Mouse (Mus musculus) right cerebral cortex, postnatal 10 days (tissue): Measurements from ENCODE around the gene Kcna10.

Experiments
- DNase-seq, 2 experiments: peaks; one replicate each; pipeline ENCODE4 v3.0.0; 2021; ENCODE audit warnings: low spot score in 2 of 2

Kcna10 gene

GRCm38 (mm10) chr3:107182756-107183155 is at the start of gene Kcna10:
Gene Kcna10 (plus strand): TSS chr3:107183056.
- no peak for DNase-seq

GRCm38 (mm10) chr3:107134457-107134856 is 48.4 kb upstream of the Kcna10 start:
- DNase-seq = no peak

- DNase-seq = no peak
Observed at GRCm38 (mm10) chr3:107147126-107147525, 35.7 kb upstream of the Kcna10 start.

GRCm38 (mm10) chr3:107149006-107149405 is 33.9 kb upstream of the Kcna10 start:
- no peak for DNase-seq

GRCm38 (mm10) chr3:107150469-107150868 is 32.4 kb upstream of the Kcna10 start:
- peak; percentile 48 to 60 for DNase-seq

- DNase-seq = peak; percentile 65
Observed at GRCm38 (mm10) chr3:107150872-107151540, 31.9 kb upstream of the Kcna10 start.

- DNase-seq = no peak
Observed at GRCm38 (mm10) chr3:107153772-107154655, 28.8 kb upstream of the Kcna10 start.

GRCm38 (mm10) chr3:107158856-107159255 is 24.0 kb upstream of the Kcna10 start:
- no peak for DNase-seq

- DNase-seq = peak; percentile 39 to 48
Observed at GRCm38 (mm10) chr3:107159418-107159817, 23.4 kb upstream of the Kcna10 start.

GRCm38 (mm10) chr3:107159859-107160324 is 23.0 kb upstream of the Kcna10 start:
- DNase-seq = peak; percentile 60 to 64

GRCm38 (mm10) chr3:107162741-107163140 is 20.1 kb upstream of the Kcna10 start:
- no peak for DNase-seq

GRCm38 (mm10) chr3:107169552-107169951 is 13.3 kb upstream of the Kcna10 start:
- peak in 1 of 2 experiments; percentile 62 for DNase-seq

- no peak for DNase-seq
Observed at GRCm38 (mm10) chr3:107171964-107172363, 10.9 kb upstream of the Kcna10 start.

GRCm38 (mm10) chr3:107172556-107172955 is 10.3 kb upstream of the Kcna10 start:
- DNase-seq = no peak

GRCm38 (mm10) chr3:107175486-107175885 is 7.4 kb upstream of the Kcna10 start:
- DNase-seq = peak; percentile 56 to 60

GRCm38 (mm10) chr3:107176501-107176900 is 6.4 kb upstream of the Kcna10 start:
- DNase-seq = no peak

- no peak for DNase-seq
Observed at GRCm38 (mm10) chr3:107180860-107181259, 2.0 kb upstream of the Kcna10 start.

- DNase-seq = peak; percentile 57 to 65
Observed at GRCm38 (mm10) chr3:107183178-107183577, 322 bp downstream of the Kcna10 start.

GRCm38 (mm10) chr3:107185597-107185996 is 2.7 kb downstream of the Kcna10 start:
- DNase-seq = no peak

- DNase-seq = no peak
Observed at GRCm38 (mm10) chr3:107187022-107187421, 4.2 kb downstream of the Kcna10 start.

GRCm38 (mm10) chr3:107188226-107188899 is 5.5 kb downstream of the Kcna10 start:
- DNase-seq = peak; percentile 81 to 86
